Mouse (Mus musculus): Measurements from ENCODE around the gene Cabin1.
A peak's percentile ranks its signal among the peaks of the same experiment; 100 is the strongest.

Cabin1 gene

DNA sequence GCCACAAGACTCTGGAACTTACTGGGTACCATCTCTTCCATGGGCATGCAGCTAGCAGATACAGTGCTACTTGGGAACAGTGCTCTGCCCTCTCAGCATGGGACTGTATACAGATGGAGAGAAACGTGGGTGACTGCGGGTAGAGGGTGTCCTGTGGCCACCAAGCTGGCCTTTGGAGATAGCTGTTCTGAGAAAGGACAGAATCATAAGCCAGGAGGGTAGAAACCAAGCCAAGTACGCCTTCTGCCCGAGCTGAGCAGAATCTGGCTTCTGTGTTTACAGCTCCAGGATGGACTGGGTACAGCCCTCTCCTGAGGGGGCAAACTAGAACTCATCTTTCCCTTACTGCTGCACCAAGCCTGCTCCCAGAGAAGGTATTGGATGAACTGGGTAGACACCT, 101.6 kb downstream of the Cabin1 start:
- DNase-seq, result no peak

DNA sequence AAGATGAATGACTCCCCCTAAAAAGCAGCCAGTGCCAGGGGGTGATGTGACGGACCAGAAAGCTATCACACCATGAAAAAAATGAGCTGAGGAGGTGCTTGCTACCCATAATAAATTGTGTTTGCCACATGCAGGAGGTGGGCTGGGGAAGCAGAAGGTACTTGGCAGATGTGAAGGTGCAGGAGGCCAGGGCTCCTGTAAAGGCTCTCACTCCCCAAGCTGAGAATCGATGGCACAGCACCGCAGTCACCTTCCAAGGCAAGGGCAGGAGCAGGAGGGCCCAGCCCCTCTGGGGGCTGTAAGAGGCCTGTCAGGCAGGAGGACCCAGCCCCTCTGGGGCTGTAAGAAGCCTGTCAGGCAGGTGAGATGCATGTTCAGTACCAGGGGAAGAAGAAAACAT, 102.3 kb downstream of the Cabin1 start:
- DNase-seq, result no peak

DNA sequence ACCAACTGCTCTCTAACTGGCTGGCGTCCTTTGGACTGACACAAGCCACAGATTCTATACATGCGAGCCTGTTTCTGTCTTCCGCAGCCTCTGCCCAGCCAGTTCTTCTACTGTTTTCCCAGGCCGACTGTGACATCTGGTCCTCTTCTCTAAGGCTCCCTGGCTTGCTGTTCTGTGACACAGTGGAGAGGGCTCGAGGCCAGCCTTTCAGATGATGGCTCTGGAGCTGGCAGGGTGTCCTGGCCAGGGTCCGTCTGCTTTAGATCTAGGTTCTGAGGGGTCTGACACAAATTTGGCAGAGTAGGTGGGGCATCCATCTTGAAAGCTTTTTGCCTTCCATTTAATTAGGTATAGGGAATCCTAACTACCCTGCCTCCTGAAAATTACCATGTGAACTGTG, 102.8 kb downstream of the Cabin1 start:
- no peak for DNase-seq

DNA sequence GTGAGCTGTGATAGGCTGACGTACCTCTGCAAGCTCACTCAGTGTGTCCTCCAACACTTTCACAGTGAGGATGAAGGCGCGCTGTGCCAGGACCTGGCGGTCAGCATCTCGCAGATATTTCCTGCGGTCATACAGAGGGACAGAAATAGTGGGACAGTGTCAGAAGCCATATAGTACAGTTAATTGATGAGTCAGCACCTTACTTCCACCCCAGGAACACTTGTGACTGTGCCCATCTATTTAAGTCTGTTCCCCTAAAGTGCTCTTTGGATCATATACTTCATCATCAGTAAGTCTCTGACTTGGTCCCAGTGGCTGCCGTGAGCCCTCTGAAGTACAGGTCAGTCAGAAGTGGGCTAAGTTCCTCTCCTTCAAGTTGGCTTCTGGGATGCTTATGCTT, 106.4 kb downstream of the Cabin1 start:
- DNase-seq, result no peak

DNA sequence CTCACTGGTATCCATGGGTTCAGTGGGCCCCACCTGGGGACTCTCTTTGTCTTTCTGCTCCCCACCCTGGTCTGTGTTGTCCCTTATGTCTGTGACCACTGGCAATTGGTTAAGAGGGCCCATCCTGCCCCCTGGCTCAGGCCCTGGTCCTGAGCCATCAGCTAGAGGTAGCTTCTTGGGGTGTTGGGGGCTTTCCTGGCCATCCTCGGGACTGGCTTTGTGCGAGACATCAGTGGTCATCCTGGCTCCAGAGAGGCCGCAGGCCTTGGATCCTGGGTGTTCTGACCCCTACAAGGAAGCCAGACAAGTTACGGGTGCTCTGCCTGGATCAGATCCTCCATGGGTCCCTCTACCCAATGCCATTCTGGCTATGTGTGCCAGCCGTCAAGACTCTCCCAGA, 107.0 kb downstream of the Cabin1 start:
- DNase-seq, result no peak

DNA sequence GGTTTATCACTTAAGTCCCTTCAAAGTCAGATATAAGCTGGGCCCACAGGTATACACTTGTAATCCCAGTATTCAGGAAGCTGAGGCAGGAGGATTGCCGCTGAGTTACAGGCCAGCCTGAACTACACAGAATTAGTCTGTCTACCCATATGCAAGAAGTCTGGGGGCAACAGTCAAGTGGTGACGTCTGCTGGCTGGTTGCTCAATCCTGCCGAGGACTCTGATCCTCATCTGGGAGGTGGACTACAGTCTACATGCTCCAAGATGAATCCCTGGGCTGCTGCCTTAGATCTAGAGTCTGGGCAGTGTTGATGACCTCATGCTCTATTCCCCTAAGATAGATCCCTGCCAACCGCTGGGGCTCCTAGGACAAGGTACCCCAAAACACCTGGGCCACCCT, 110.1 kb downstream of the Cabin1 start:
- peak; percentile 41 for DNase-seq

DNA sequence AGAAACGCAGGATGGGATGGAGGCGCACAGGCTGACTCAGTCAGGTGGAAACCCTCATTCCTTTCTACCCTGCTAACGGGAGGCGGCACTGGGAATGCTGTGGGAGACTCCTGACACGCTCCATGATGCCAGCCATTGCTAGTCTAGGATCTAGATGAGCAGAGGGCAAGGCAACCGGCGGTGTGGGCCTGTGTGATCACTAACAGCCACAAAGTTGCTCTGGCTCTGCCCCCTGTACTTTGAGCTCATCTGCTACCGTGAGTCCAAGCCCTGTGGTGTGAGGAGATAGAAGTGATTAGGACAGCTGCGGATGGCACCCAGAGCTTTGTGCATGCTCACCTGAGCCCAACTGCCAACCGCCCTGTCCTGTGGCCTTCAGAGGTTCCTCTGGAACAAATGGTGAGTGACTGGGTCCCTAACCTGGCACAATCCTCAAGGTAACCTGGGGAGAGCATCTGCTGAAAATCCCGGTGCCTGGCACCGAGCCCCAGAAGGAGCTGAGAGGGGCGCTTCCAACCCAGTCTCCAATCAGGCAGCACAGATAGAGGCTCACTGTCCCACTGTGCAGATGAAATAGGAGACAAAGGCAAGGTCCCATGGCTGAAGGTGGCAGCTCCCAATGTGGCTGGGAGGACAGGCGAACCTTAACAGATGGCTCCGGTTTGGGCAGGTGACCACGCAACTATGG, 112.6 kb downstream of the Cabin1 start:
- DNase-seq, result peak; percentile 53

DNA sequence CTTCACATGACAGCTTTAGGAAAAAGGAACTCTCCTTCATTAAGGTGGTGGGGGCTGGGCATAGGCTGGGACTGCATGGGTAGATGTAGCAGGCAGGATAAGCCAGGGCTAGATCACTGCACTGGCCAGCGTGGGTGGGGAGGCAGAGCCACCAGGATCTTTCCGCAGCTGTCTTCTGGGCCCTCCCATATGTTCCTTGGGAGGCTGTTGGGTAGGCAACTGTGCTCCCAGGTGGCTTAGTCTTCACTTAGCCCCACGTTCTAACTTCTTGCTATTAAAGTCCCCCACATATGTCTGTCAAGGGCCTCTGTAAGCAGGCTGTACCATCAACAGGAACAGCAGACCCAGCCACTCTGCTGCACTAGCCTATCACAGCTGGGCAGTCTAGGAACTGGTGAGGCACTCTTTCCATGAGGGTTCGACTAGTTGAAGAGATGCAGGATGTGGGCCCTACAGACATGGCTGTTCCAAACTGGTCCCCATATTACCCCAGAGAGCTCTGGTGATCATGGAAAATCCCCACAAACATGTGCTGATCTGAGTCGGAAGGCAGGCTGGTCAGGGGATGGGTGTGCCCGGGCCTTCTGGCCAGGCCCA, 113.7 kb downstream of the Cabin1 start:
- DNase-seq, result no peak

DNA sequence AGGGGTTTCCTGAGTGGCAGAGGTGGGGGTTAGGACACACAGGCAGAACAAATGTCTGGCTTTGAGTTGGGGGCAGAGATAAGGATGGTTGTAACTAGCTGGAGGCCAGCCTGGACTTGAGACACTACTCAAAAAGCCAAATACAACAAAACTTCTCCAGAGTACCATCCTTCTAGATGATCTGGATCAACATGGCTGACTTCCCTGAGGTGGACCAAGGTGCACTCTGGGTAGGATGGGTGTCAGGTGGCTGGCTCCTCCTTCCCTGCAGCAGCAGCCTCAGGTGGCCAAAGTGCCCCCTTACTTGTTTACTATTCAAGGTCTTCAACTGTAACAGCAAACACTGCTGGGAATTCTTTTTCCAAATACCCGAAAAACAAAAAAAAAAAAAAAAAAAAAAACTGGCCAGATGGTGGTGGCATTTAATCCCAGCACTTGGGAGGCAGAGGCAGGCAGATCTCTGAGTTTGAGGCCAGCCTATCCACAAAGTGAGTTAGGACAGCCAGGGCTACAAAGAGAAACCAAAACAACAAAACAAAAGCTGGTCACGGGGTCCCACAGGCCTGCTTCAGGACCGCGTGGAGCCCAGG, 114.6 kb downstream of the Cabin1 start:
- DNase-seq, result no peak

DNA sequence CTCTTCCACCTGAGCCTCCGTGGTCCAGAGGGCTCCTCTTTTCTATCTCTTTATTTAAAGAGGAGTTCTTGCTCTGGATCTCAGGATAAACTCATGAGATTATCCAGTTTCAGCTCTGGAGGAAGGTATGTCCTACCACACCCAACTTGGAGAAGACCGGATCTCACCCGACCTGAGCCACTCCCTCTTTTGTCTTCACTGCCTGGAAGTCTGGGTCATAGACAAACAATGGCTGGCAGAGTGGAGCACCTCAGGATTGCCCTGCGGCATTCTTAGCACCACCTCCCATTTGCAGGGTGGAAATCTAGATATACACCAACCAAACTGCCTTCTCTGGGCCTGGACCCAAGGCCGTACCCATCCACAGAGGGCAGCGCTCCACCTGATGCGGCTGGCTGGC, 115.1 kb downstream of the Cabin1 start:
- no peak for DNase-seq

DNA sequence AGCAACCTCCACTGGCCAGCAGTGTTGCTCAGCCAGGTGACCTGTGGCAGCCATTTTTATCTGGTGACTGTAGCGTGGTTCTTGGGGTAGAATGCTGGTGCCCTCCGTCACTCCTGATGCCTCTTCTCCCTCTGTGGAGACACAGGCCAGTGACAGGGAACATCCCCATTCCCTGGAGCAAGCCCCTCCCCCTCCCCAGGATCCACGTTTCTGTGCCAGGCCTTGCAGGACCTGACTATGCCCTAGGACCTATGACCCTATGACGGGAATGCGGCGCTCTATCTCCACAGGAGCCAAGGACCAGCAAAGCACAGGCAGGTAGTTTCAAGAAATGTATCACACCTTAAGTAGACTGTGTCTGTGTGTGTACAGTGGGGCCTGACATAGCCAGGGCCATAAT, 116.0 kb downstream of the Cabin1 start:
- no peak for DNase-seq

DNA sequence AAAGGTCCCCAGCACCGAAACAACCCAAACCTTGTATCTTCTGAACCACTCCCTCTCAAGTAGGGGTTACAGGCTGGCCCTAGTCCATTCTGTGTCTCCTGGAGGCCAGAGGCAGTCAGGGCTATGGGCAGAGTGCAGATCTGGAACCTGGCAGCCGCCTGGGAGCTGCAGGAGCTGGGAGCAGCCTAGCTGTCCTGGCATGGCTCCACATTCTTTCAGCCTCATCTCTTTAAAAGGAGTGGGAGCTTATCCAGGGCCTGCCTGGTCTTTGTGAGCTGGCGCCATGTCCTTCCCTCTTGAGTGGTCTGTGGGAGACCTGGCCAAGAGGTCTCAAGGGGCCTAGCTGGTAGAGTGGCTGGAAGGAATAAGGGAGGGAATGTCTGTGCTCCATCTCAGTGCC, 116.8 kb downstream of the Cabin1 start:
- peak; percentile 78 for DNase-seq

DNA sequence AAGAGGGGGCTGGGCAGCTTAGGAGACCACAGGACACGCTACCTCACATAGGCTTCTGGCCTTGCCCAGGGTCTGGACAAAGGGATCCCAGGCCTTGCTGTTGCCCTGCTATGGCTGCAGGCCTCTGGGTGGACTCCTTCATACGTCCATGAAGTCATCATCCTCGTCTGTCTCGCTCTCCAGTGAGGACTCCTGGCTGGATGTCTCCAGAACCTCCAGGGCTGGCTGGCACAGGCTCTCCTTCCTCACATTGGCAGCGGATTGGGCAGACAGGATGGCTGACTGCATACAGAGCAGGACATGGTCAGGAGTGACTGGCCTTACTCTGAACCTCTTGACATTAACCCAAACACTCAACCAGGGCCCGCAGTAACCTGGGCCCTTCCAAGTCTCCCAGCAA, 117.7 kb downstream of the Cabin1 start:
- no peak for DNase-seq

DNA sequence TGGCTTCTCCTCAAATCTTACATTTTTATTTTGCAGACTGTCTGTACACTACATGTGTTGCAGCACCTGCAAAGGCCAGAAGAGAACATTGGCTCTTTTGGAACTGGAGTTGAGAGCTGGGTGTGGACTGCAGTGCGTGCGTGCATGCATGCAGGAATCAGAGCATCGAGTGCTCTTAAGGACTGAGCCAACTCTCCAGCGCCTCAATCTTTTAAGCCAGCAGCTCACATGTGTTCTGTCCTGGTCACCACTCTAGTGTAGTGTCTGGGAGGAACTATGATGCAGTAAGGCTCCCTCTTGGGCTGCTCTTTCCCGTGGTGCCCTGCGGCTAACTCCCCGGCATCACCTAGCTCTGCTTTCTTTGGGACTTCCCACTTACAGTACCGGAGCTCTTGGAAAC, 118.5 kb downstream of the Cabin1 start:
- no peak for DNase-seq

DNA sequence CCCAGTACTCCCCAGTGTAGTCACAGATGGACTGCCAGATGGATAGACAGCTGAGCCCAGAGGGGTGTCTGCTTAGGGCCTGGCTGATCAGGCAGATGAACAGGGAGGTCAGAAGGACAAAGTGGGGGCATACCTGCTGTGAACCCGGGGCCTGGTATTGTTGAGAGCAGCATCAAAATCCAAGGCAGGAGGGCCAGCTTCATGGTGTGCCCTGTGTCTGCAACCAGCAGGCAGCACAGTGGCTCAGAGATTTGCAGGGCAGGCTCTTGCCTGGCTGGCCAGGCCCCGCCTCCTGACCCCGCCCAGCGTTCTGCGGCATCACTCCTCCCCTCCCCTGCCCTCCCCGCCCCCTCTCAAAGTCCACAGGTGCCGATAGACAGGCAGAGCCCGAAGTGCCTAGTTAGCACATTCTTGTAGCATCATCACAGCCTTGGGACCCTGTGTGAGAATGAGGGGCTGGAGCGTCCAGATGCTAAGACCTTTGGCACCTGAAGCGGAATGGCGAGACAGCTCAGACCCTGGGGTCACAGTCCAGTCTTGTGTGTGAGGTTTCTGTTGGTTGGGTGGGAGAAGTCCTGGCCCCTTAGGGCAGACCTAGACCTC, 120.3 kb downstream of the Cabin1 start, which contains the start of gene Susd2:
Gene Susd2, minus strand, starts transcription at position 268 of the 603 bp plus-strand sequence.
- peak; percentile 90 for DNase-seq

DNA sequence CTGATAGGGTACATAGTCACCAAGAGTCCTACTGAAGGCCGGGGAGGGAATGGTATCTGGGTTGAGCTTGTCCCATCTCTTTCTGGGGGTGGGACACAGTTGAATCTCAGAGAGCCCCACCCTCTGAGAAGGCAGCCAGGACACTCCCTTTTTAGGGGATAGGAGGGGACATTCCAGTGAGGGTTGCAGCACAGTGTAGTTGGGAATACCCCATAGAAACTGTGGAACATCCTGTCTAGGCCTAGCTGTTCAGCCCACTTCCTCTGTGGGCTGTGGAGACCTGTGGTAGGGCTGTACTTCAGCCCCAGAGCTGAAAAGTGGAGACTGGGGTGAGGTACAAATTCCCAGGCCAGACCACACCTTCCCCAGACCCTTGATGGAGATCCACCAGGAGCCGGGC, 121.2 kb downstream of the Cabin1 start:
- DNase-seq, result no peak

DNA sequence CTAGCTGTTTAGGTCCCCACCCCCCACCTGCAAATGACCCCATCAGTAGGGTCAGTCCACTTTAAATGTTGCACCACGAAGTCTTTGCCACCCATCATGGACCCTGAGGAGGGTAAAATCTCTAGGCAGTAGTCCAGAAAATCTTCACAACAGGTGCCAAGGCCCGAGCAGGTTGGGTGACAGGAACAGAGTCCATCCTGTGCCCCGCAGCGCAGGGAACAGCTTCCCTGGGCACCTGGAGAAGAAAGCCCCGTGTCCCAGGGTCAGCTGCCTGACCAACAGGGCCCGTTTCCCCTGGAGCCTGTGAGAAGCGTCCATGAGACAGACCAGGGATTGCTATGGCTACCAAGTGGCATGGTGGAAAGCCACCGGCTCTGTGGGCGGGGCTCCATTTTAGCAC, 121.7 kb downstream of the Cabin1 start:
- DNase-seq, result peak; percentile 34

DNA sequence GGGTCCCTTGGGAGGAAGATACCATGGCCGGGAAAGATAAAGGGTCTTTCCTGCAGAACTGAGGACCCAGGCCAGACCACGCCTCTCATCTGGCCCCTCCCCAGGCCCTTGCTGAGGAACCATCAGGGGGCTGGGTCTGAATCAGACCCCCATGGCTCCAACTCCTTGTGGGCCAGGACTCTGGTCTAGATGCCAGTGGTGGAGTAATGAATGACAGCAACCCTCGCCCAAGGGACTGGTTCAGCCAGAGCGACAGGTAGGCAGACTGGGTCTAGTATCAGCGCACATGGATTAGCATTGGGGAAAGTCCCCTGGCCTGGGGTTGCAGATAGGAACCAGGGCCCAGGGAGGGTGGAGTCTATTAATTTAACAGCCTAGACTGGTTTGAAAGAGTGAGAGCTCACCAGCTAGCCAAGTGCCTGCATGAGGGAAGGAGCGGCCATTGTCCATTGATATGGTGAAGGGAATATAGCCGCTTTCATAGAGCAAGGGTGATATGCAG, 122.4 kb downstream of the Cabin1 start:
- DNase-seq, result no peak

DNA sequence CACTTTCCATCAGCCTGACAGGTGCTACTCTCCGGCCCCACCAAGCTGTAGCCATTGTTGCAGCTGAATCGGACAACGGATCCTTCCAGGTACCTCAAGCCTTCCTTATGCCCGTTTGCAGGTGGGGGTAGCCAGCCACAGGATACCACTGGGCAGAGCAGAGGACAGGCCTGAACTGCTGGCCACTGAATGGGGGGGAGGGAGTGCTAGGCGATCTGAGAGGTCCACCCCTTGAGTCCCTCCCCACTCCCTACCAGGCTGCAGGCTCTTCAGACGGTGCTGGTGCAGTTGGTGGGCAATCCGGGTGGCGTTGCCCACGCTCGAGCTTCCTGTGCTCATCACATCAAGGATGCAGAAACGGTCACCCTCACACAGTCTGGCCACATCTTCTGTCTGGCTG, 126.4 kb downstream of the Cabin1 start:
- no peak for DNase-seq

DNA sequence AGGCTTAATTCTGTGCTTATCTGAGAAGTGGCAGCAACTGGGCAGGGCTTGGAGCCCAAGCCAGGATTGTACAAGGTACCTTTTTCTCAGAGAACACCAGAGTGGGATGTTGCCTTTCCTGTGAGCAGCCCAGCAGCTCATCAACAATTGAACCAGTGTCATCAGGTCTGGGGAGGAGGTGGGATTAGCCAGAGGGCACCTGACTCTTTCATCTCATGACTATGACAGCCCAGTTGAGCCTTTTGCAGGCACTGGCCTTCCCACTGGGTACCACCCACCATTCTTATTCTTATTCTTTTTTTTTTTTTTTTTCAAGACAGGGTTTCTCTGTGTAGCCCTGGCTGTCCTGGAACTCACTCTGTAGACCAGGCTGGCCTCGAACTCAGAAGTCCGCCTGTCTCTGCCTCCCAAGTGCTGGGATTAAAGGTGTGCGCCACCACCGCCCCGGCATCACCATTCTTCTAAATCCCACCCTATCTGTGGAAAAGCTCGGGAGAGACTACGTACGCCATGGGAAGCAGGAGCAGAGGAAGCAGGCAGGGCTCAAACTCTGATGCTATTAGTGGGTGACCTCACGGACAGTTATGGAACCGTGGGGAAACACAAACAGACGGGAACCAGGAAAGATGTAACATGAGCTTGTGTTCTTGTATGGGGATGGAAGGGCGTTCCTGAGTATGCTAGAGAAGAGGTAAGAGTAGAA, 127.9 kb downstream of the Cabin1 start:
- DNase-seq, result no peak

DNA sequence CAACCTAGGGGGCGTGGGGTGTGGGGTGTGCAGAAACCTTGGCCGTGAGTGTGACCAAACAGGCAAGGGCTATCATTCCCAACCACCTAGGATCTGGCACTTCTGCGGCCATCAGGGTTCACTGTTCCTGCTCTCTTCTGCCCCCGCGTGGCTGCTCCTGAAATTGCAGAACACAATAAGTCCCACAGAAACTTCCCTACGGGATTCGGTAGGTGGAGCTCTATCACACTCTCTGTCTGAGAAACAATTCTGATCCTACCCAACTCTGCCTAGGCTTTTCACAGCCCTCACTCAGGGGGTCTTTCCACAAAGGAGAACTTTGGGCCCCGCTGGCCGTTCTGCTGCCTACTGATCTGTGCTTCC, 128.5 kb downstream of the Cabin1 start:
- DNase-seq, result peak; percentile 83

DNA sequence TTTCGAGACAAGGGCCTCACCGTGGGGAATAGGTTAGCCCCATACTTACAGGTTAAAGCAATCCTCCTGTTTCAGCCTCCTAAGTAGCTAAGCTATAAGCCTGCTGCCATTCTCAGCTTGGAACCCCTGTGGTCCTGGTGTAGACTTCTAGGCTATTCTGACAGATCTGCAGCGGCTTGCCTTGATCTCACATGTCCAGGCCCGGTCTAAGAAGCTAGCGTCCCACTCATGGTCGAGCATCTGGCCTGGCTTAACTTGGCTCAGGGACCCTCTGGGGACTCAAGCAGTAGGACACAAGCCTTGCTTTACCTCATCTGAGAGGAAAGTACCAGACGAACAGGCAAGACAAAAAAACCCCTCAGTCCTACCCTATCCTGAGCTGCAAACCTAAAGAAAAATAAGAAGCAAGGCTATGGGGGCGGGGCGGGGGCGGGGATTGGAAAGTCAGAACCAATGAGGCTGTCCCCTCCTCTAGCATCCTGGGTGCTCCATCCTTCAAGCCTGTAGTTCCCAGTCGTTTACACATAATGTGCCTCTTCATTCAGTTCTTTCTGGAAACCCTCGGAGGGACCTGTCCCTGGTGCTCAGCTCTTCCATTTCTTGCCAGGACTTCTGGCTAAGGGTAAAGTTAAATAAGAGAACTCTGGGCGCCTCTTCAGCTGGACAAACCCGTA, 129.0 kb downstream of the Cabin1 start:
- DNase-seq, result no peak

DNA sequence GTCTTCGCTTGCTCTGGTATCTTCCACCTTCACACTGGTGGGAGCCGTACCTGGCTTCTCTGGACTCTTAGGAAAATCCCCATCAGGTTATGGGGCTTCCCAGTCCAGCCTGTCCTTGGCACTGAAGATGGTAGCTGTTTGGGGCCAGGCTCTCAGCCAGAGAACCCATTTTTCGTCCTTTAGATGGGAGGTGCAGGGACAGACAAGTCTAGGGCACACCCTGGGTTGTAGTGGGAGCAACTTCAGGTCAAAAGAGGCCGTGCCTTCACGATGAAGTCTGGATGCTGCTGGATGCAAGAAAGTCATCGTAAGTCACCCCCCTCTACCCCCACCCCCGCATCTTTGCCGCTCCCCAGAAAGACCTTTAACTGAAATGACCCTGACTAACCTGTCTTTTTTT, 129.5 kb downstream of the Cabin1 start:
- DNase-seq, result no peak
